Mouse (Mus musculus) liver, embryonic 14.5 days (tissue): ENCODE results near the gene Mrpl51.

Experiments used
- CTCF ChIP-seq: IDR thresholded peaks from 2 replicates; pipeline ENCODE4 v1.5.1; 2016; ENCODE audit warnings: antibody characterized with exemption, low read depth, control low read depth
- EP300 ChIP-seq: IDR thresholded peaks from 2 replicates; pipeline ENCODE4 v1.6.1; 2016; ENCODE audit warnings: antibody characterized with exemption, low read depth

GRCm38 (mm10) chr6:125148251-125148925 is 43.2 kb upstream of the Mrpl51 start:
- no peak for TF ChIP-seq CTCF
- TF ChIP-seq EP300, result no peak
